Mouse (Mus musculus) frontal cortex, postnatal 36 days (tissue): ENCODE data around the gene Eaf2.

ENCODE experiments used
- DNase-seq, 2 experiments: peaks; one replicate each; pipeline ENCODE4 v3.0.0; 2022; ENCODE audit warnings: low spot score in 2 of 2

The Eaf2 gene

DNA sequence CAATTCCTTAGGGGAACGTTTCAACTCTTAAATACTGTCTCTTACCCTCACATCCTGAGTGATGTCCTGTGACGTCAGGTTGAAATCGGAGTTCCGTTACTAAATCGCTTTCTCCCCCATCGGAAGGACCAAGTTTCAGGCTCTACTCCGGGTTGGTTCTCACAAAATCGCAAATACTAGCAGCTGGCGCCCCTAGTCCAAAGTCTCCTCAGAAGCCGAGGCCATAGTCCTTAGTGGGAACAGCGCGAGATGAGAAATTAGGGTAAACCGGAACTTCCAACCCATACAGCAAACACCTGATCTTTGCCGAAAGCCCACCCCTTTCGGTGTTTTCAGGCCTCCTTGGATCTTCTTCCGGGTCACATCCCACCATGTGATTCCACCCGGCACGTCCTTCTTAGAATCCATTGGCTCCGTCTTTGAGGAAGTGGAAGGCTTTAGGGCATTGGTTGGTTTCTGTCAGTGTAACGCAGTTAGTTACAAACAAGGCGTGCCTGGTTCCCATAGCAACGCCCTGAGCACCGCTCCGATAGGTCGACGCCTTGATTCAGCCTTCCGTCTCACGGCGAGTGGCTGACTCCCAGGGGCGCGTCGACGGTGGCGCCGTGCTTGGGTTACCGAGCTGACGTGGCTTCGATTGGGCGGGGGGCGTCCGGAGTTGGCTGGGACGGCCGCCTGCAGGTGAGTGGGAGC is at the start of gene Eaf2, which contains the start of gene Golgb1:
Gene Eaf2, minus strand, starts transcription at position 421 of the 693 bp plus-strand sequence.
Gene Golgb1, plus strand, starts transcription at position 558 of the 693 bp plus-strand sequence.
- peak; percentile 94 to 99 for DNase-seq

- DNase-seq, result no peak
Measured at GRCm38 (mm10) chr16:36924312-36924711, 49.5 kb upstream of the Eaf2 start.

DNA sequence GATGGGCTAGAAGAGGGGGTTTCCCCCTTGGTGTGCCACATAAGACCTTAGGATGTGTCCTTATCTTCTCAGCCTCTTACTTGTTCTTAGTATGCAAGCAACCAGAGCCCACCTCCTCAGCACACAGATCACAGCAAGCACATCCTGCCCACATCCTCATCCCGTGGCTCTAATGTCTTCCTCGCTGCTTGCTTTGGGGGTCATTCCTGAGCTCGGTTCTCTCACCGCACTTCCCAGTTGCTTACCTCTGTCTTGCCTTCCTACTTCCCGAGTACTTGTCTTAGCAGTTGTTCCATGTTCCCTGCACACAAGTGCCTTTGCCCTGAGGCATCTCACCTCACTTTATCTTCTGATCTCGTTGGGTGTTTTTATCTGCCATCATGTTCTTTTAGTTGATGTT is 47.2 kb upstream of the Eaf2 start:
- DNase-seq, result no peak

DNA sequence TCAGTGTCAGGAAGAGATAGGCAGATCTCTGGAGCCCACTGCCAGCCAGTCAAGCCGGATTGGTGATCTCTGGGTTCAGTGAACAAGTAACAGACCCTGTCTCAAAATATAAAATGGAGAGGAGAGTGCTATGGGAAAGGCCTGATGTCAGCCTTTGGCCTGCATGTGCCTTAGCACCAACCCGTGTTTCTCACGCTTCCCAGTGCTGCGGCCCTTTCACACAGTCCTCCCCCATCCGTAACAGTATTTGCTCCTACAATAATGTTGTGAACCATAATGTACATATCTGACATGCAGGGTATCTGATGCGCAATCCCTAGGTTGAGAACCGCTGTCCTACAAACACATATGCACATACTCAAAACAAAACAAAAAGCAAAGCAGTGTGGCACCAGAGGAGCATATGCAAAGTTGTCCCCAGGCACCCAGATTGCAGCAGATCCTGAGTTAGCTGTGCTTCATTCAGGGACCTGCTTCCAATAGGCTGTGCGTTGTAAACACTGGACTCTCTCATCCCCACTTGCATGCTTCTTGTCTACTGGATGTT is 46.3 kb upstream of the Eaf2 start:
- DNase-seq, result no peak

GRCm38 (mm10) chr16:36920410-36920809 is 45.6 kb upstream of the Eaf2 start:
- no peak for DNase-seq

DNA sequence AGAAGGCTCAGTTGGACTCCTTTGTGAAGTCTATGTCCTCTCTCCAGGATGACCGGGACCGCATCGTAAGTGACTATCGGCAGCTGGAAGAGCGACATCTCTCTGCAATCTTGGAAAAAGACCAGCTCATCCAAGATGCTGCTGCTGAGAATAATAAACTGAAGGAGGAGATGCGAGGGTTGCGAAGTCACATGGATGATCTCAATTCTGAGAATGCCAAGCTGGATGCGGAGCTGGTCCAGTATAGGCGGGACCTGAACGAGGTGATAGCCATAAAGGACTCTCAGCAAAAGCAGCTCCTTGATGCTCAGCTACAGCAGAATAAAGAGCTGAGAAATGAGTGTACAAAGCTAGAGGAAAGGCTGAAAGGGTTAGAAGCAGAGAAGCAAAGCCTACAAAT is 43.7 kb upstream of the Eaf2 start:
- DNase-seq, result peak in 1 of 2 experiments; percentile 38

- no peak for DNase-seq
Measured at GRCm38 (mm10) chr16:36914195-36914594, 39.4 kb upstream of the Eaf2 start.

DNA sequence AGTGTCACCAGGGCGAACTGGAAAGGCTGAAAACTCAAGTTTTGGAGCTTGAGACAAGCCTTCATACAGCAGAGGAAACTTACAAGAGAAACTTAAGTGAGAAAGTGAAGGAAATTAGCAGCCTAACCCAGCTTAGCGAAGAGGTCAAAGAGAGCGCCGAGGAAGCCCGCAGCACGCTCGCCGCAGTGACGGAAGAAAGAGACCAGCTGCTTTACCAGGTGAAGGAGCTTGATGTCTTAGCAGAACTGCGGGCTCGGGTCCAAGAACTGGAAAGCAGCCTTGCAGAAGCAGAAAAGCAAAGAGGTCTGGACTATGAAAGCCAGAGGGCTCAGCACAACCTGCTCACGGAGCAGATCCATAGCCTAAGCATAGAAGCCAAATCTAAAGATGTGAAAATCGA is 37.5 kb upstream of the Eaf2 start:
- DNase-seq, result no peak

GRCm38 (mm10) chr16:36911909-36912308 is 37.1 kb upstream of the Eaf2 start:
- no peak for DNase-seq

DNA sequence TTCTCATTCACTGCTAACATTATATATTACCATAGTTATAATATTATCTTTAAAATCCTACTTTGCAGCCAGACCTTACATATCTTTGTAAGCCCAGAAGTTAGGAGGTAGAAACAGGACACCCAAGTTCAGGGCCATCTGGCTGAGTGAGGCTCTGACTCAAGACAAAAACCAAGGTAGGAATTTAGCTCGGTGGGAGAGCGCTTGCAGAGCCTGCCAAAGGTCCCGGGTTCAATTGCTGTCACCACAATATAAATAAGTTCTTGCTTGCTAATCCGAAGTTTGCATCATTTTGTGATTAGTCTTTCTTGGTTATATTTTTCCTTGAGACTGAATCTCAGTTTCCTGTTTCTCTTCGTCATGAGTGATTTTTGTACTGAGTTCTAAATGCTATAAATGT is 28.4 kb upstream of the Eaf2 start:
- no peak for DNase-seq

- DNase-seq, result no peak
Measured at GRCm38 (mm10) chr16:36896712-36897111, 21.9 kb upstream of the Eaf2 start.

DNA sequence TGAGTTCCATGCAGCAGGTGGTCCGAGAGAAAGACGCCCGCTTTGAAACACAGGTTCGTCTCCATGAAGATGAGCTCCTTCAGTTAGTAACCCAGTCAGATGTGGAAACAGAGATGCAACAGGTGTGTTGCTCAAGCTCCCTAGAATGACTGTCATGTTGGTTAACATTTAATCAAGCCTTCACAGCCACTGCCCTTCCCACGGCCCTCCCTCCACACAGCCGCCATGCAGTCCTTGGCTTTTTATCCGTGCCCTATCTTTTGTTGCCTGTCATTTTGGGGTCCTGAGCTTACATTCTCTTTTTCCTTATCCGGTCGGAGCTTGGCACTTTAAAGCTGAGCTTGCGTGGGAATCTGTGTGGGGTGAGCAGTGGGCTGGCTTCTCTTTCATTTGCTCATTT is 18.5 kb upstream of the Eaf2 start:
- no peak for DNase-seq

DNA sequence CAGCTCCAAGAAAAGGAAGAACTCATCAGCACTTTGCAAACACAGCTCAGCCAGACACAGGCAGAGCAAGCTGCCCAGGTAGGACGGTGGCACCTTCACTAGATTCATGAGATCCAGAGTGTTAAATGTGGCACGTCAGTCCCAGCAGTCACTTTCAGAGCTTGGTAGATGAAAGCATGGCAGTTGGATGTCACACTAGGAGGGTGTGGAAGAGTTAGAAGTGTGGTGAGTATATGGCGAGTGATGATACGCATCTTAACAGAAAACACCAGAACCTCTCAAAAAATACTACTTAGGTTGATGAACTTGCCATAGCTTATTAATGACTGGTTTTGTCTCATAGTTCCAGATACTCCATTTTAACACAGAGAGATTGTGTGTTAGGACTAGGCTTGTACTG is 16.6 kb upstream of the Eaf2 start:
- no peak for DNase-seq

DNA sequence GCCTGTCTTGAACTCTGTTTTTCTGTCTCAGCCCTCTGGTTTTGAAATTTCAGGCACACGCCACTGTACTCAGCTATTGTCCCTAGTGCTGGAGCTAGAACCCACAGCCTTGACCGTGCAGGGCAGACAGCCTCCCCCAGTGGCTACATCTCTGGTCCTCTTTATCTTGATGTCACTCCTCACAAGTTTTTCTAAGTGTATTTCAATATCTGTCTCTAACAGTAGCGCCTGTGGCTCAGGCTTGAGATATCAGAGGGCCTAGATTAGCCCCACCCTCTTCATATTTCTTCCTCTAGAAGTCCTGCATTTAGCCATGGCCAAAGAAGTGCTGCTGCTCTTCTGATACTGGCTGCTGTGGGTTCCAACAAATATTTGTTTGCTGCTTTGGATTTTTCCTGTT is 15.8 kb upstream of the Eaf2 start:
- no peak for DNase-seq

- no peak for DNase-seq
Measured at GRCm38 (mm10) chr16:36887546-36887945, 12.7 kb upstream of the Eaf2 start.

- no peak for DNase-seq
Measured at GRCm38 (mm10) chr16:36885912-36886311, 11.1 kb upstream of the Eaf2 start.

DNA sequence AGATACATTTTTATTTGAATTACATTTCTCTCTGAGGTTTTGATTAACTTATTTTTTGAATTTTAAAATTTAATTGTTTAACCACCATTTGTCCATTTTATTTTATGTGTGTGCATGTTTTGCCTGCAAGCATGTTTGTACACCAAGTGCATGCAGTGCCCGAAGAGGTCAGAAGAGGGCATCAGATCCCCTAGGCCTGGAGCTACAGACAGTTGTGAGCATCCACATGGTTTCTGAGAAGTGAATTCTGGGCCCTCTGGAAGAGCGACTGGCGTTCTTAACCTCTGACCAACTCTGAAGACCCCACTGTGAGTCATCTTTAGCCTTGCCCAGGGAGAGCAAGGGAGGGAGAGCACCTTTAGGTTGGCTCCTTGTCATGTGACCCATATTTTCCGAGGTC is 10.1 kb upstream of the Eaf2 start:
- DNase-seq, result no peak

DNA sequence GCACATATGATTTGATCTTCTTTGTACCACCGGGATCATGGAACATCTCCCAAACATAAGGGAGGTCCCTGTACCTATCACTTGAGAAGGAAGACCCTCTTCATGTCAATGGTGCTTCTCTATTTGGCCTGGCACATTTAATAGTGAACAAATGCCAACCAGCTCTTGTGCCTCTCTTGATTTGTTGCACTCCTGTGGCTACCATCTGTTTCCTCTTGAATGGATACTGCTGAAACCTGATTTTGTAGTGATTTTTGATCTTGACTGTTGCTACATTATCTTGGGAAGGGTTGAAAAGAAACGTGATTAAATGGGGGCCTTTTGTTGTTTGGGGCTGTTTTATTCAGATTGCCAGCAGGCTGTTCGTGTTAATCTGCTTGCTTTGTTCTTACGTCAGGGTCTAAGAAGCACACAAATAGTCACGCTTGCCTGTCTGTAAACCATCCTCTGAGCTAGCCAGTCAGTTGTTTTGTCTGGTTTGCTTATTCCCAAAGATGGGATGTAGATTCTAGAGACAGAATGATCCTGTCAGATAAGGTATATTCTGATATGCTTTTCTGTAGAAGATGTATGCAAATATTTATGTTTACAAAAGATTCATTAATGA is 8.0 kb upstream of the Eaf2 start:
- no peak for DNase-seq

DNA sequence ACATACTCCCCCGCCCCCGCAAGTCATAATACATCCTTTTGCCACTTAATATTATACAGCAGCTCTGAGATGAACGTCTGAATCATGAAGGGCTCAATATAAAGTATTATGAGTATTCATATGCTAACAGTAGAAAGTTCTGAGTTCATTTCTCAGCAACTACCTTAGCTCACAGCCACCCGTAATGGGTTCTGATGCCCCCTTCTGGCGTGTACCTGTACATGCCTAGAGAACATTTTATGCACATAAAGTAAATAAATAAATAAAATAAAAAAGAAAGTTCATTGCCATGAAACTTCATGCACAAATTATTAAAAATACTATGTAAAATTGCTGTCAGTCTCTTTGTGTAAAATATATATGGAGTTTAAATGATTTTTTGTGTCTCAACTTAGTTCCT is 2.5 kb upstream of the Eaf2 start:
- DNase-seq, result no peak

DNA sequence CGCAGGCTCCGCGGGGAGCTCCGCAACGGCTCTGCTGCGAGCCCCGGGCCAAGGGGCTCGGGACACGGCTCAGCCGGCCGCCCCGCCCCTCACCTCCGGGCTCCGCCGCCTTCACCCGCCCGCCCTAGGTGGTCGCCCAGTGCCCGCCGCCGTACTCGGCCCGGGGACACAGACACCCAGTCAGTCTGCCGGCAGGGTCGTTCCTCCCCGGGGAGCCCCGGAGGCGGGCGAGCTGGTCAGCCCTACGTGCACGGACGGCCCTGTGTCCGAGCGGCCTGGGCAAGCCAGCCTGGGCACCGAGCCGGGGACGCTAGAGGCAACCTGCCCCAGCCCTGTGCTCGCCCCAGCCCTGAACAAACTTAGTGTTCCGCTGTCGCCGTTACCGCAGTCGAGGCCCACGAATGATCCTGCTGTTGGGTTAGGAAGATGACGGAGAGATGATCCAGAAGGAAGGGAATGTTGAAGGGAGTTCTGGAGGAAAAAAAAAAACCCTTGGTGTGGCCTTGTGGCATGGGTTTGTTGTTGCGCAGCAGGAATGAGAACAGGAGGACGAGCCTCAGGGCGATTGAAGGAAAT is 561 bp upstream of the Eaf2 start:
- DNase-seq, result peak in 1 of 2 experiments; percentile 45

- no peak for DNase-seq
Measured at GRCm38 (mm10) chr16:36869442-36869841, 5.4 kb downstream of the Eaf2 start.

GRCm38 (mm10) chr16:36863585-36863984 is 11.2 kb downstream of the Eaf2 start:
- DNase-seq, result no peak

DNA sequence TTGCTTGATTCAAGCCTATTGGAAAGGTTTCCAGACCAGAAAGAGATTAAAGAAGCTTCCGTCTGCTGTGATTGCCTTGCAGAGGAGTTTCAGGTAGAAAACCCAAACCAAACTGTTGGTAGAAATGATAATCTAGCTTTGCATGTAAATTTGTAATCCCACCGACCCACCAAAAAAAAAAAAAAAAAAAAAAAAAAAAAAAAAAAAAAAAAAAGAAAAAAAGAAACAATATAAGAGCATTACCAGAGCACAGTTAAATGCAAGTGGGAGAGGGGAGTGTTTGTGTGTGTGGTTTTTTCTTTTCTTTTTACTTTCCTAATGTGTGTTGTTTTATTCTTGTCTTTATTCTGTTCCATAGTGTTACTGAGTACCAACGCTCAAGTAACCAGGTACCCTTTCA is 23.6 kb downstream of the Eaf2 start:
- no peak for DNase-seq
